Mouse (Mus musculus) testis, postnatal 10 days (tissue): ENCODE data around the gene Hmbs.

Experiments
- DNase-seq: peaks from one replicate; pipeline ENCODE4 v3.0.0; 2021; ENCODE audit warnings: low spot score

Hmbs gene

GRCm38 (mm10) chr9:44288076-44288958 lies 55.7 kb downstream of the Hmbs start, which contains the start of gene Abcg4:
TSS of gene Abcg4 (minus strand) at chr9:44288615.
- DNase-seq, result peak; percentile 58

GRCm38 (mm10) chr9:44287401-44288075 lies 56.5 kb downstream of the Hmbs start:
- peak; percentile 63 for DNase-seq

GRCm38 (mm10) chr9:44287003-44287400 lies 57.0 kb downstream of the Hmbs start:
- DNase-seq, result no peak
